Mouse (Mus musculus): Measurements from ENCODE around the gene Lamtor2.
"Not testable (repeated sequence)": the region's sequence is repeated elsewhere in the genome, so short reads cannot be mapped to it uniquely, and the experiment has no call there.

The Lamtor2 gene

GRCm38 (mm10) chr3:88552676-88553524, at the start of gene Lamtor2:
TSS of gene Lamtor2 (minus strand) at chr3:88553074.
- DNase-seq = peak; percentile 99

- DNase-seq = no peak
These were observed 49.6 kb upstream of the Lamtor2 start for GRCm38 (mm10) chr3:88602466-88602865.

- not testable (repeated sequence) for DNase-seq
These were observed 43.7 kb upstream of the Lamtor2 start for GRCm38 (mm10) chr3:88596547-88596946.

GRCm38 (mm10) chr3:88593893-88594580, 41.2 kb upstream of the Lamtor2 start:
- DNase-seq = peak; percentile 82

GRCm38 (mm10) chr3:88592942-88593576, 40.2 kb upstream of the Lamtor2 start:
- DNase-seq = peak; percentile 68

GRCm38 (mm10) chr3:88591950-88592731, 39.3 kb upstream of the Lamtor2 start:
- DNase-seq = peak; percentile 91

- peak; percentile 75 for DNase-seq
These were observed 38.2 kb upstream of the Lamtor2 start for GRCm38 (mm10) chr3:88591044-88591443.

GRCm38 (mm10) chr3:88590246-88590645, 37.4 kb upstream of the Lamtor2 start:
- DNase-seq = no peak

- no peak for DNase-seq
These were observed 33.8 kb upstream of the Lamtor2 start for GRCm38 (mm10) chr3:88586640-88587039.

GRCm38 (mm10) chr3:88585769-88586168, 32.9 kb upstream of the Lamtor2 start:
- peak; percentile 54 for DNase-seq

GRCm38 (mm10) chr3:88579454-88580117, 26.7 kb upstream of the Lamtor2 start:
- peak; percentile 90 for DNase-seq

- DNase-seq = no peak
These were observed 25.9 kb upstream of the Lamtor2 start for GRCm38 (mm10) chr3:88578498-88579424.

- DNase-seq = not testable (repeated sequence)
These were observed 25.0 kb upstream of the Lamtor2 start for GRCm38 (mm10) chr3:88577846-88578245.

GRCm38 (mm10) chr3:88575540-88575939, 22.7 kb upstream of the Lamtor2 start, which contains the start of gene Ssr2:
TSS of gene Ssr2 (plus strand) at chr3:88575876.
- DNase-seq = no peak

GRCm38 (mm10) chr3:88573810-88574209, 20.9 kb upstream of the Lamtor2 start:
- DNase-seq = no peak

GRCm38 (mm10) chr3:88572835-88573234, 20.0 kb upstream of the Lamtor2 start:
- DNase-seq = no peak

GRCm38 (mm10) chr3:88571856-88572255, 19.0 kb upstream of the Lamtor2 start:
- DNase-seq = no peak

GRCm38 (mm10) chr3:88570341-88570740, 17.5 kb upstream of the Lamtor2 start:
- DNase-seq = no peak

GRCm38 (mm10) chr3:88569694-88570093, 16.8 kb upstream of the Lamtor2 start:
- peak; percentile 27 for DNase-seq

GRCm38 (mm10) chr3:88569093-88569492, 16.2 kb upstream of the Lamtor2 start:
- DNase-seq = no peak

- no peak for DNase-seq
These were observed 15.7 kb upstream of the Lamtor2 start for GRCm38 (mm10) chr3:88568615-88569014.

All from lung, postnatal 36 days (tissue).